Mouse (Mus musculus) left cerebral cortex, postnatal 14 days (tissue): Measurements from ENCODE around the gene Yars2. TPM values are rescaled to one million over a fixed set of nuclear protein-coding genes. Genes with fewer than 3 reads are reported as not detected.

Experiments used
- total RNA-seq, 2 experiments: library from RNA; stranded (reverse); gene quantifications; 2 replicates each; pipeline ENCODE4 v1.2.3; 2021

Yars2 gene
- total RNA-seq, 2 experiments from 2014 or later, result 20.7 to 21.0 TPM

Other genes with a start within 250 kb of the Yars2 start
- gene Pkp2, start 89.6 kb upstream of the Yars2 start, total RNA-seq, result 1 to 10 TPM; 3.3 to 4.8 TPM
- 100 to 1,000 TPM; 209 to 220 TPM for gene Dnm1l, start 56.0 kb downstream of the Yars2 start, total RNA-seq